In genomic region chr9:62122508-62123215, GRCm38 (mm10) we compare ENCODE assay signal across 8 mouse cellular contexts. TPM values are rescaled to one million over a fixed set of nuclear protein-coding genes. Genes with fewer than 3 reads are reported as not detected.
A peak's percentile ranks its signal among the peaks of the same experiment; 100 is the strongest.
DNase-seq lines count a peak whose midpoint lies in the region; ATAC-seq and TF ChIP-seq lines count a peak whose summit lies in the region.

Gene Glce, minus strand, starts transcription at chr9:62122655.

- peak; percentile 78 for TF ChIP-seq POLR2A in kidney, adult 2 months (IDR thresholded peaks at IDR 0.05; ENCODE audit: low read depth, low read length)
- peak; percentile 95 for TF ChIP-seq POLR2A in spleen, adult 2 months (IDR thresholded peaks at IDR 0.05; ENCODE audit: low read depth, low read length)

- no peaks in the 10 kb centered on the region for H3K36me3 ChIP-seq in embryonic facial prominence, embryonic 13.5 days
- H3K36me3 ChIP-seq in kidney, adult 2 months (ENCODE audit: control insufficient read depth, insufficient read depth, low read length): no peaks in the 10 kb centered on the region
- no peaks in the 10 kb centered on the region for H3K36me3 ChIP-seq in limb, embryonic 12.5 days
- H3K36me3 ChIP-seq in midbrain, embryonic 15.5 days (replicated peaks): no peaks in the 10 kb centered on the region
- no peaks in the 10 kb centered on the region for H3K36me3 ChIP-seq in spleen, adult 2 months (ENCODE audit: control insufficient read depth, insufficient read depth, low read length)

- peak; percentile 99 for ATAC-seq in embryonic facial prominence, embryonic 13.5 days (ENCODE audit: insufficient number of reproducible peaks, insufficient read depth, low FRiP score, low TSS enrichment, low read depth)
- ATAC-seq in limb, embryonic 12.5 days (ENCODE audit: insufficient number of reproducible peaks, insufficient read depth, low FRiP score, low TSS enrichment, low read depth): peak; percentile 99
- peak; percentile 99 for ATAC-seq in midbrain, embryonic 15.5 days (replicated peaks)

- H3K27me3 ChIP-seq in embryonic facial prominence, embryonic 13.5 days: no peaks in the 10 kb centered on the region; the same call in 1 of the 2 replicates
- no peaks in the 10 kb centered on the region for H3K27me3 ChIP-seq in kidney, adult 2 months (replicated peaks; ENCODE audit: control insufficient read depth, insufficient read depth, low read length)
- H3K27me3 ChIP-seq in limb, embryonic 12.5 days: no peaks in the 10 kb centered on the region
- H3K27me3 ChIP-seq in midbrain, embryonic 15.5 days (replicated peaks): no peaks in the 10 kb centered on the region
- no peaks in the 10 kb centered on the region for H3K27me3 ChIP-seq in spleen, adult 2 months (ENCODE audit: control insufficient read depth, insufficient read depth, low read length)

- H3K9me3 ChIP-seq in embryonic facial prominence, embryonic 13.5 days: no peaks in the 10 kb centered on the region
- no peaks in the 10 kb centered on the region for H3K9me3 ChIP-seq in limb, embryonic 12.5 days
- H3K9me3 ChIP-seq in midbrain, embryonic 15.5 days: no peaks in the 10 kb centered on the region

- peak within 1 kb of the TSS; percentile 95 for H3K27ac ChIP-seq in embryonic facial prominence, embryonic 13.5 days
- peak within 1 kb of the TSS; percentile 41; the same call in 1 of the 2 replicates for H3K27ac ChIP-seq in kidney, adult 2 months (ENCODE audit: insufficient read depth, low read depth, low read length)
- H3K27ac ChIP-seq in limb, embryonic 12.5 days: peak within 1 kb of the TSS; percentile 96
- H3K27ac ChIP-seq in midbrain, embryonic 15.5 days: peak within 1 kb of the TSS; percentile 97
- H3K27ac ChIP-seq in spleen, adult 2 months (ENCODE audit: insufficient read depth, low read length): peak within 1 kb of the TSS; percentile 68; the same call in 1 of the 2 replicates

- peak; percentile 91 for DNase-seq in 3134 (ENCODE audit: extremely low read depth, insufficient read length, low spot score)
- peak; percentile 96 for DNase-seq in adrenal gland, postnatal 36 days
- peak; percentile 97 to 99 for DNase-seq in heart, adult 18-20 months
- DNase-seq in kidney, adult 2 months: peak; percentile 99
- peak; percentile 93 to 97 for DNase-seq in spleen, adult 2 months (ENCODE audit: low read depth in 1 of 2, low spot score in 2 of 2)

- H3K9ac ChIP-seq in embryonic facial prominence, embryonic 13.5 days: peak within 1 kb of the TSS; percentile 95
- peak within 1 kb of the TSS; percentile 95 for H3K9ac ChIP-seq in limb, embryonic 12.5 days (replicated peaks)
- H3K9ac ChIP-seq in midbrain, embryonic 15.5 days: peak within 1 kb of the TSS; percentile 95

- peaks cover 23% of the 10 kb centered on the region for H3K4me1 ChIP-seq in embryonic facial prominence, embryonic 13.5 days
- H3K4me1 ChIP-seq in kidney, adult 2 months (ENCODE audit: control insufficient read depth, insufficient read depth, low read length): no peaks in the 10 kb centered on the region
- peaks cover 12% of the 10 kb centered on the region for H3K4me1 ChIP-seq in limb, embryonic 12.5 days (replicated peaks)
- peaks cover 26% of the 10 kb centered on the region for H3K4me1 ChIP-seq in midbrain, embryonic 15.5 days
- H3K4me1 ChIP-seq in spleen, adult 2 months (ENCODE audit: control insufficient read depth, insufficient read depth, insufficient read length): no peaks in the 10 kb centered on the region; the same call in none of the 2 replicates

- H3K4me3 ChIP-seq in embryonic facial prominence, embryonic 13.5 days: peak within 1 kb of the TSS; percentile 76
- H3K4me3 ChIP-seq in kidney, adult 2 months (ENCODE audit: insufficient read depth, low read depth, low read length): peak within 1 kb of the TSS; percentile 74
- H3K4me3 ChIP-seq in limb, embryonic 12.5 days (replicated peaks): peak within 1 kb of the TSS; percentile 86
- peak within 1 kb of the TSS; percentile 87 for H3K4me3 ChIP-seq in midbrain, embryonic 15.5 days
- H3K4me3 ChIP-seq in spleen, adult 2 months (ENCODE audit: extremely low read depth, insufficient read depth, insufficient read length): peak within 1 kb of the TSS; percentile 82

- WGBS in embryonic facial prominence, embryonic 13.5 days: under 1% methylated on average over 51 of the region's 51 CpGs
- WGBS in kidney, adult 2 months: under 1% methylated on average over 51 of the region's 51 CpGs
- WGBS in limb, embryonic 12.5 days: under 1% methylated on average over 51 of the region's 51 CpGs
- 0% methylated on average over 51 of the region's 51 CpGs for WGBS in midbrain, embryonic 15.5 days
- under 1% methylated on average over 51 of the region's 51 CpGs for WGBS in spleen, adult 2 months

- H3K4me2 ChIP-seq in embryonic facial prominence, embryonic 13.5 days: peak within 1 kb of the TSS; percentile 85
- H3K4me2 ChIP-seq in limb, embryonic 12.5 days: peak within 1 kb of the TSS; percentile 90
- peak within 1 kb of the TSS; percentile 72 for H3K4me2 ChIP-seq in midbrain, embryonic 15.5 days

- TF ChIP-seq CTCF in kidney, adult 2 months (conservative IDR thresholded peaks at IDR 0.05; ENCODE audit: insufficient read depth, insufficient read length, low read depth, low read length): no peak
- no peak for TF ChIP-seq CTCF in spleen, adult 2 months (IDR thresholded peaks at IDR 0.05; ENCODE audit: extremely low read depth, insufficient read depth, insufficient read length, insufficient replicate concordance)

RNA-seq across cellular contexts. Expression of gene Glce, which starts in this region (rescaled TPM):
- total RNA-seq in adrenal gland, postnatal 36 days (2021): 10 to 100 TPM; 38.5 to 41.8 TPM
- 42.5 and 44.3 TPM in 2 replicates for polyA plus RNA-seq in embryonic facial prominence, embryonic 13.5 days (2015; fragmentation: Nextera tagmentation; extraction: Ambion mirVana)
- total RNA-seq in heart, adult 18-20 months (2021): 10 to 100 TPM in 1 of 2 experiments, 1 to 10 TPM in 1; 8.1 to 10.9 TPM
- 3.1 and 3.3 TPM in 2 replicates for polyA plus RNA-seq in kidney, adult 2 months (2012; rRNA removed)
- polyA plus RNA-seq in limb, embryonic 12.5 days (2016; fragmentation: Nextera tagmentation; extraction: Ambion mirVana): 27.9 and 32.6 TPM in 2 replicates
- 18.8 and 19.5 TPM in 2 replicates for polyA plus RNA-seq in midbrain, embryonic 15.5 days (2015; fragmentation: Nextera tagmentation; extraction: Ambion mirVana)
- 1.1 and 1.4 TPM in 2 replicates for polyA plus RNA-seq in spleen, adult 2 months (2012; rRNA removed)

Comparison
In these comparisons a context has a peak if more than half of its experiments do, and no peak if none do; other contexts are left out.
1. Peak in every context shown above with its lines: DNase-seq, ATAC-seq, H3K4me3 ChIP-seq and H3K27ac ChIP-seq.
2. H3K27ac ChIP-seq: peak in every context shown above with its lines; median percentile 97 in midbrain, embryonic 15.5 days; 96 in limb, embryonic 12.5 days; 95 in embryonic facial prominence, embryonic 13.5 days; 68 in spleen, adult 2 months; 41 in kidney, adult 2 months.